Mouse (Mus musculus) ES-Bruce4 (cell line): ENCODE results near the gene Capzb. TPM values are rescaled to one million over a fixed set of nuclear protein-coding genes. Genes with fewer than 3 reads are reported as not detected.

Experiments
- H3K27ac ChIP-seq: 2 replicates; pipeline ENCODE4 v1.5.1; 2012; ENCODE audit warnings: low read length, inconsistent platforms; ENCODE audit not compliant: insufficient read depth
- H3K27me3 ChIP-seq: 2 replicates; pipeline ENCODE4 v1.6.1; 2012; ENCODE audit warnings: mild to moderate bottlenecking, low read length, inconsistent platforms; ENCODE audit not compliant: control insufficient read depth, poor library complexity, insufficient read depth, severe bottlenecking
- H3K36me3 ChIP-seq: 2 replicates; pipeline ENCODE4 v1.6.1; 2012; ENCODE audit warnings: inconsistent platforms, mild to moderate bottlenecking, low read length, moderate library complexity; ENCODE audit not compliant: control insufficient read depth, poor library complexity, insufficient read depth, severe bottlenecking
- H3K4me1 ChIP-seq: one replicate; pipeline ENCODE4 v1.8.1; 2011; ENCODE audit warnings: low read length; ENCODE audit not compliant: control insufficient read depth, insufficient read depth
- H3K4me3 ChIP-seq: 2 replicates; pipeline ENCODE4 v1.5.1; 2011; ENCODE audit warnings: low read depth, mild to moderate bottlenecking, low read length
- H3K9ac ChIP-seq: 2 replicates; pipeline ENCODE4 v1.6.1; 2012; ENCODE audit warnings: low read depth, mild to moderate bottlenecking, inconsistent platforms; ENCODE audit not compliant: poor library complexity, severe bottlenecking
- H3K9me3 ChIP-seq: replicated peaks from 2 replicates; pipeline ENCODE4 v1.6.1; 2012; ENCODE audit warnings: mild to moderate bottlenecking, low read length, inconsistent platforms; ENCODE audit not compliant: control insufficient read depth, poor library complexity, insufficient read depth, severe bottlenecking
- CTCF ChIP-seq: IDR thresholded peaks from one replicate; pipeline ENCODE4 v1.8.1; 2011; ENCODE audit warnings: low read depth, low read length
- EP300 ChIP-seq: IDR thresholded peaks from 2 replicates; pipeline ENCODE4 v1.6.1; 2011; ENCODE audit warnings: low read depth, low read length; ENCODE audit not compliant: insufficient read depth
- POLR2A ChIP-seq: IDR thresholded peaks from one replicate; pipeline ENCODE4 v1.8.1; 2011; ENCODE audit warnings: low read length; ENCODE audit not compliant: insufficient read depth
- polyA plus RNA-seq: library from polyadenylated mRNA; stranded (reverse); fragments of >200 nt; gene quantifications from 2 replicates; pipeline ENCODE4 v1.2.4, GENCODE M21; 2011; ENCODE audit warnings: low read depth; ENCODE audit not compliant: missing spikeins, insufficient read depth, insufficient read length

Gene Capzb
- polyA plus RNA-seq, 1 experiment = 299 TPM

GRCm38 (mm10) chr4:139196464-139196863, 3.8 kb downstream of the Capzb start:
- Histone ChIP-seq H3K27ac (peak overlapping the region; percentile 76), H3K36me3 (peaks cover 5% of the 10 kb centered on the region; the same call in 1 of the 2 replicates), H3K9me3 (no peaks in the 10 kb centered on the region), H3K4me3 (no peak overlapping the region), H3K9ac (no peak overlapping the region), H3K4me1 (peaks cover 17% of the 10 kb centered on the region), H3K27me3 (no peaks in the 10 kb centered on the region)
- TF ChIP-seq POLR2A (no peak), CTCF (no peak), EP300 (no peak)

GRCm38 (mm10) chr4:139196949-139197348, 4.2 kb downstream of the Capzb start:
- Histone ChIP-seq H3K9me3 (no peaks in the 10 kb centered on the region), H3K36me3 (peaks cover 5% of the 10 kb centered on the region; the same call in 1 of the 2 replicates), H3K4me3 (no peak overlapping the region), H3K9ac (no peak overlapping the region), H3K4me1 (peaks cover 17% of the 10 kb centered on the region), H3K27me3 (no peaks in the 10 kb centered on the region), H3K27ac (peak overlapping the region; percentile 76)
- no peak for TF ChIP-seq POLR2A
- no peak for TF ChIP-seq EP300
- TF ChIP-seq CTCF = no peak

- Histone ChIP-seq H3K4me1 (peaks cover 17% of the 10 kb centered on the region), H3K36me3 (peaks cover 5% of the 10 kb centered on the region; the same call in 1 of the 2 replicates), H3K27ac (peak overlapping the region; percentile 76)
Observed at GRCm38 (mm10) chr4:139197453-139197852, 4.8 kb downstream of the Capzb start.

GRCm38 (mm10) chr4:139198004-139198689, 5.4 kb downstream of the Capzb start:
- Histone ChIP-seq H3K4me1 (peaks cover 17% of the 10 kb centered on the region), H3K36me3 (peaks cover 8% of the 10 kb centered on the region; the same call in 1 of the 2 replicates), H3K4me3 (no peak overlapping the region), H3K27me3 (no peaks in the 10 kb centered on the region), H3K9me3 (no peaks in the 10 kb centered on the region), H3K27ac (peak overlapping the region; percentile 74), H3K9ac (no peak overlapping the region)
- TF ChIP-seq EP300 (0 out of 2 replicates have a peak, but pooled peaks have one; percentile 61), CTCF (no peak)

More at GRCm38 (mm10) chr4:139197453-139197852, 4.8 kb downstream of the Capzb start:
- no peaks in the 10 kb centered on the region for H3K9me3 ChIP-seq
- H3K4me3 ChIP-seq = no peak overlapping the region
- H3K27me3 ChIP-seq = no peaks in the 10 kb centered on the region
- no peak for TF ChIP-seq POLR2A
- no peak for TF ChIP-seq CTCF
- peak; percentile 81 for TF ChIP-seq EP300
- H3K9ac ChIP-seq = no peak overlapping the region

- peaks cover 8% of the 10 kb centered on the region; the same call in 1 of the 2 replicates for H3K36me3 ChIP-seq
- 0 out of 2 replicates have a peak overlapping the region, but pooled peaks have one; percentile 3 for H3K27ac ChIP-seq
- no peak overlapping the region for H3K9ac ChIP-seq
- no peak overlapping the region for H3K4me3 ChIP-seq
- no peaks in the 10 kb centered on the region for H3K9me3 ChIP-seq
- TF ChIP-seq EP300 = no peak
- no peak for TF ChIP-seq POLR2A
- H3K27me3 ChIP-seq = no peaks in the 10 kb centered on the region
- H3K4me1 ChIP-seq = peaks cover 17% of the 10 kb centered on the region
Observed at GRCm38 (mm10) chr4:139199126-139199525, 6.4 kb downstream of the Capzb start.

GRCm38 (mm10) chr4:139199703-139200340, 7.1 kb downstream of the Capzb start:
- Histone ChIP-seq H3K27me3 (no peaks in the 10 kb centered on the region), H3K27ac (0 out of 2 replicates have a peak overlapping the region, but pooled peaks have one; percentile 3), H3K4me3 (no peak overlapping the region), H3K4me1 (peaks cover 15% of the 10 kb centered on the region), H3K9ac (no peak overlapping the region), H3K36me3 (peaks cover 8% of the 10 kb centered on the region; the same call in 1 of the 2 replicates), H3K9me3 (no peaks in the 10 kb centered on the region)
- no peak for TF ChIP-seq POLR2A
- no peak for TF ChIP-seq CTCF
- no peak for TF ChIP-seq EP300
